Comparison of ENCODE assay signal across 17 mouse cellular contexts in genomic region chr13:95212320-95212719, GRCm38 (mm10).
"Had no signal": no experiment of that assay in that cellular context is flagged by ENCODE, and none has a peak within 500 bp of the region (broad histone marks: within the 10 kb centered on the region; RNA-seq: fewer than 3 reads in every experiment).

No protein-coding gene starts in this region.

- H3K4me1 ChIP-seq: liver, embryonic 13.5 days; midbrain, embryonic 12.5 days; neural tube, embryonic 13.5 days; stomach, embryonic 15.5 days had no signal

- H3K27me3 ChIP-seq: liver, embryonic 13.5 days; midbrain, embryonic 12.5 days; neural tube, embryonic 13.5 days; stomach, embryonic 15.5 days had no signal

- H3K27ac ChIP-seq: liver, embryonic 13.5 days; midbrain, embryonic 12.5 days; neural tube, embryonic 13.5 days; stomach, embryonic 15.5 days had no signal

- DNase-seq: kidney, adult 18-20 months; kidney, adult 9 months; kidney, postnatal 25 days; left cerebral cortex, postnatal 4 days; liver, embryonic 13.5 days; lung, adult 2 months; lung, postnatal 14 days; lung, postnatal 4 days; retina, postnatal 1 day; right cerebral cortex, postnatal 25 days; spleen, adult 18-20 months; thymus, postnatal 25 days had no signal

- H3K9me3 ChIP-seq: liver, embryonic 13.5 days; midbrain, embryonic 12.5 days; neural tube, embryonic 13.5 days; stomach, embryonic 15.5 days had no signal

- H3K4me3 ChIP-seq: liver, embryonic 13.5 days; midbrain, embryonic 12.5 days; myocyte; neural tube, embryonic 13.5 days; stomach, embryonic 15.5 days had no signal

- H3K36me3 ChIP-seq: liver, embryonic 13.5 days; midbrain, embryonic 12.5 days; neural tube, embryonic 13.5 days; stomach, embryonic 15.5 days had no signal

- ATAC-seq: midbrain, embryonic 16.5 days had no signal

- H3K9ac ChIP-seq: liver, embryonic 13.5 days; midbrain, embryonic 12.5 days; neural tube, embryonic 13.5 days; stomach, embryonic 15.5 days had no signal

- H3K4me2 ChIP-seq: liver, embryonic 13.5 days; midbrain, embryonic 12.5 days; neural tube, embryonic 13.5 days; stomach, embryonic 15.5 days had no signal
